Mouse (Mus musculus): ENCODE measurements around the gene Gm21256. TPM values are rescaled to one million over a fixed set of nuclear protein-coding genes. Genes with fewer than 3 reads are reported as not detected.
"Not testable (repeated sequence)": the region's sequence is repeated elsewhere in the genome, so short reads cannot be mapped to it uniquely, and the experiment has no call there.

Gene Gm21256
- polyA plus RNA-seq (2012; rRNA removed) (not detected in 2 replicates), polyA plus RNA-seq (2014; fragmentation: Nextera tagmentation; extraction: Ambion mirVana) (not detected in 2 replicates)

- ATAC-seq (ENCODE audit: low FRiP score, low read depth); H3K36me3 ChIP-seq (ENCODE audit: control insufficient read depth, insufficient read depth, low read length); H3K27ac ChIP-seq (replicated peaks; ENCODE audit: low read depth, low read length); H3K9me3 ChIP-seq (ENCODE audit: control insufficient read depth, low read length); H3K9ac ChIP-seq (ENCODE audit: low read depth, low read length, severe bottlenecking); DNase-seq (ENCODE audit: low spot score); H3K4me2 ChIP-seq (replicated peaks; ENCODE audit: low read depth, low read length, severe bottlenecking); H3K4me1 ChIP-seq (ENCODE audit: control insufficient read depth, insufficient read depth, low read length); H3K4me3 ChIP-seq (replicated peaks; ENCODE audit: low read length); H3K27me3 ChIP-seq (ENCODE audit: control insufficient read depth, insufficient read depth, low read length): not testable (repeated sequence)
- no CpG with 5 or more reads among the region's 7 CpGs for WGBS
These were observed at the start of gene Gm21256 for GRCm38 (mm10) chrY:47450660-47451059. Gene Gm21256 (plus strand): TSS chrY:47450960.

Other genes starting within 250 kb of the Gm21256 start
- gene Gm21170, start 240.1 kb downstream of the Gm21256 start, polyA plus RNA-seq (2012; rRNA removed): not detected in 2 replicates
- gene Gm21170, start 240.1 kb downstream of the Gm21256 start, polyA plus RNA-seq (2014; fragmentation: Nextera tagmentation; extraction: Ambion mirVana): not detected in 2 replicates